Mouse (Mus musculus) midbrain, embryonic 13.5 days (tissue): Measurements from ENCODE around the gene Zfp113. TPM values are rescaled to one million over a fixed set of nuclear protein-coding genes. Genes with fewer than 3 reads are reported as not detected.
"Not testable (repeated sequence)": the region's sequence is repeated elsewhere in the genome, so short reads cannot be mapped to it uniquely, and the experiment has no call there.

ENCODE experiments used
- ATAC-seq: fragments of 200-750 bp; cut with Nextera tagmentation; 2 replicates; pipeline ENCODE4 v1.8.0; 2017; ENCODE audit warnings: mild to moderate bottlenecking, moderate TSS enrichment, moderate library complexity
- H3K27ac ChIP-seq: fragments of 300-500 bp; sonication (generic); 2 replicates; pipeline ENCODE4 v1.5.1; 2015; ENCODE audit warnings: inconsistent platforms, mild to moderate bottlenecking, moderate library complexity
- H3K27me3 ChIP-seq: fragments of 300-500 bp; sonication (generic); 2 replicates; pipeline ENCODE4 v1.6.1; 2015; ENCODE audit warnings: mild to moderate bottlenecking, inconsistent platforms
- H3K36me3 ChIP-seq: fragments of 300-500 bp; sonication (generic); 2 replicates; pipeline ENCODE4 v1.6.1; 2015; ENCODE audit warnings: mild to moderate bottlenecking, inconsistent platforms
- H3K4me1 ChIP-seq: fragments of 300-500 bp; sonication (generic); replicated peaks from 2 replicates; pipeline ENCODE4 v1.6.1; 2015; ENCODE audit warnings: inconsistent platforms
- H3K4me2 ChIP-seq: fragments of 300-500 bp; sonication (generic); replicated peaks from 2 replicates; pipeline ENCODE4 v1.6.1; 2015; ENCODE audit warnings: moderate library complexity, mild to moderate bottlenecking, inconsistent platforms
- H3K4me3 ChIP-seq: fragments of 300-500 bp; sonication (generic); replicated peaks from 2 replicates; pipeline ENCODE4 v1.5.1; 2015; ENCODE audit warnings: mild to moderate bottlenecking, inconsistent platforms
- H3K9ac ChIP-seq: fragments of 300-500 bp; sonication (generic); replicated peaks from 2 replicates; pipeline ENCODE4 v1.6.1; 2015; ENCODE audit warnings: mild to moderate bottlenecking, inconsistent platforms
- H3K9me3 ChIP-seq: fragments of 300-500 bp; sonication (generic); 2 replicates; pipeline ENCODE4 v1.6.1; 2016; ENCODE audit warnings: mild to moderate bottlenecking, inconsistent platforms
- WGBS: fragments of 180-500 bp; shearing (Covaris S2); methylation state at CpG from one replicate; pipeline ENCODE4 v1.1.7; 2015; 5-methylcytosine and 5-hydroxymethylcytosine counted together
- polyA plus RNA-seq: library from polyadenylated mRNA; unstranded; fragments of >200 nt; fragmentation: Nextera tagmentation; extraction: Ambion mirVana; gene quantifications from 2 replicates; pipeline ENCODE4 v1.2.1, GENCODE M21; 2015

Zfp113 gene
- polyA plus RNA-seq, 1 experiment from 2014 or later: 45.3 TPM

DNA sequence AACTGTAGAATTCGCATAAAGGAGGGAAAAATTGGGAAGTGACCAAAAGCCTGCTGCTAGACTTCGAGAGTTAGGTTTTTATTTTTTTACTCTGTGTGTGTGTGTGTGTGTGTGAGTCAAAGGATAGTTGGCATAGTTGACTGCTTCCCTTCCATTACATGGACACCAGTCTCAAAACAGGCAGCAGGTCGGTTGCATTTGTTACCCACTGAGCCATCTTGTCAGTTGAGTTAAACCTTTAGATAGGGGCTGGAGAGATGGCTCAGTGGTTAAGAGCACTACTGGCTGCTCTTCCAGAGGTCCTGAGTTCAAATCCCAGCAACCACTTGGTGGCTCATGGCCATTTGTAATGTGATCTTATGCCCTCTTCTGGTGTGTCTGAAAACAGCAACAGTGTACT is 37.5 kb downstream of the Zfp113 start:
- Histone ChIP-seq H3K27me3 (no peaks in the 10 kb centered on the region), H3K4me2 (peak overlapping the region; percentile 69), H3K4me1 (peaks cover 22% of the 10 kb centered on the region), H3K9me3 (no peaks in the 10 kb centered on the region), H3K27ac (peak overlapping the region; percentile 93; the same call in 1 of the 2 replicates), H3K4me3 (peak overlapping the region; percentile 58), H3K36me3 (peaks cover 26% of the 10 kb centered on the region), H3K9ac (peak overlapping the region; percentile 75)
- WGBS: 88% methylated on average over 3 of the region's 3 CpGs
- no peak for ATAC-seq

DNA sequence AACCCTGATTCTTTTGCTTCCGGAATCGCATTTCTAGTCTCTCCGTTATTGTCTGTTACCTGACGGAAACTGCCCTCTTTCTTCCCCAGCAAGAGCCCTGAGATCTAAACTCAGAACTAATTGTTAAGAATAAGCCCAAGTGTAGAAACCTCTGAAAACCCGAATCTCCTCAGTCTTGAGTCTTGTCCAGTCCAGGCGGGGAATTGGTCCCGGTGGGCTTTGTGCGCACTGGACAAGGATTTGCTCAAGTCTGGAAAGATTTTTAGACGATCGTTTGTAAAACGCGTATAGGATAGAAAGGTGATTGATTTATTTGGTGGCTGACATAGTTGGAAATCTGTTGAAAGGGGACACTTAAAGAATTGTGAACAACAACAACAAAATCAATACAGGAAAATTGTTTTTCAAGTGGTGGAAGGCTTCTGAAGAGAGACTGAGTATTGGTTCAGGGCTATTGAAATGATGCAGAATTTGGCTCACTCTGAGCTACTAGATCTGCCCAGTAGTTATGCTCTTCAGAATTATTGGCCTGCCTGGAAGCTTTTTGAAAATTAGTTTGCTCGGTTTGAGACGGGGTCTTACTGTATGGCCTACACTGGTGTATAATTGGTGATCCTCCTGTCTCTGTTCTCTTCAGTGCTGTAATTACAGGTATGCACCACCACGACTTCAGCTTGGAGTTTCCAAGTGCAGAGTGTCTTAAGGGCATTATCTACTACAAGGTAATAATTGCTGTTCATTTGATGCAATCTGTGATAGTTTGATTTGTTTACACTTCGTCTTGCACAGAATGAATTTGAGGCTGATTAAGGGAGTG is 38.1 kb downstream of the Zfp113 start:
- H3K9ac ChIP-seq: peak overlapping the region; percentile 75
- H3K27ac ChIP-seq: peak overlapping the region; percentile 93
- no peaks in the 10 kb centered on the region for H3K27me3 ChIP-seq
- peak overlapping the region; percentile 58 for H3K4me3 ChIP-seq
- peak; percentile 56 for ATAC-seq
- H3K4me1 ChIP-seq: peaks cover 22% of the 10 kb centered on the region
- no peaks in the 10 kb centered on the region for H3K9me3 ChIP-seq
- WGBS: 11% methylated on average over 16 of the region's 16 CpGs
- H3K36me3 ChIP-seq: peaks cover 21% of the 10 kb centered on the region
- peak overlapping the region; percentile 69 for H3K4me2 ChIP-seq

- Histone ChIP-seq H3K4me2 (peak within 1 kb of the TSS; percentile 69), H3K36me3 (peaks cover 17% of the 10 kb centered on the region), H3K9ac (peak within 1 kb of the TSS; percentile 75), H3K4me1 (peaks cover 22% of the 10 kb centered on the region), H3K9me3 (no peaks in the 10 kb centered on the region), H3K27ac (peak within 1 kb of the TSS; percentile 93), H3K27me3 (no peaks in the 10 kb centered on the region), H3K4me3 (peak within 1 kb of the TSS; percentile 58)
- WGBS: 7% methylated on average over 38 of the region's 38 CpGs
- peak; percentile 98 for ATAC-seq
Measured at GRCm38 (mm10) chr5:138116255-138117198, 39.0 kb downstream of the Zfp113 start, which contains the start of gene Zscan21. Gene Zscan21, plus strand, starts transcription at chr5:138116903.

DNA sequence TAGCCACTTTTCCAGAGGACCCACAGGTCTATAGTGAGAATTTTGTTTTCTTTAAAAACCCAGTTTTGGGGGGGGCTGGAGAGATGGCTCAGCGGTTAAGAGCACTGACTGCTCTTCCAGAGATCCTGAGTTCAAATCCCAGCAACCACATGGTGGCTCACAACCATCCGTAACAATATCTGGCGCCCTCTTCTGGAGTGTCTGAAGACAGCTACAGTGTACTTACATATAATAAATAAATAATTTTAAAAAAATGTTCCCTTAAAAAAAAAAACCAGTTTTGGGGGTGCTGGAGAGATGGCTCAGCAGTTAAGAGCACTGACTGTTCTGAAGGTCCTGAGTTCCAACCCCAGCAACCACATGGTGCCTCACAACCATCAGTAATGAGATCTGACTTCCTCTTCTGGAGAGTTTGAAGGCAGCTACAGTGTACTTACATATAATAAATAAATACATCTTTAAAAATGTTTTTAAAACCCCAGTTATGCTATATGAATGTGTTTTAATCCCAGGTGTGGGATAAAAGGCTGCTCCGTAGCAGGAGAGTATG is 45.6 kb downstream of the Zfp113 start:
- H3K36me3 ChIP-seq: peaks cover 14% of the 10 kb centered on the region
- H3K9me3 ChIP-seq, H3K4me1 ChIP-seq, H3K27me3 ChIP-seq, H3K4me2 ChIP-seq, H3K9ac ChIP-seq, ATAC-seq, H3K27ac ChIP-seq, H3K4me3 ChIP-seq: not testable (repeated sequence)
- WGBS: 72% methylated on average over 4 of the region's 4 CpGs

DNA sequence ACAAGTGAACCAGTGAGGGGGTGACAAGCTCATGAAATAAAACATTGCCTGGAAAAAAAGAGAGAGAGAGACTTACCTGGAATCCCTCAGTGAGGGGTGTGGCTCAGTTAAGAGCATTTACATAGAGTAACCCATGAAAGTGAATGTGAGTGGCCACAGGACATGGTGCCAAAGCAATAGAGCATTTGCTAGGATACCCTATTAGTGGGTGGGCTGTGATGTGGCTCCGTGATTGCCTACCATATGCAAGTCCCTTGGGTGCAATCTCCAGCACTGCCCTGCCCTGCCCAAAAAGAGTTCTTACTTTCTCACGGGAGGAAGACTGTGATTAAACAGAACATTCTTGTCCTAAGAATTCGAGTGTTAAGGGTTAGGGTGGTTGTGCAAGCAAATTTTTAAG is 48.4 kb downstream of the Zfp113 start:
- Histone ChIP-seq H3K36me3 (peaks cover 42% of the 10 kb centered on the region), H3K9me3 (no peaks in the 10 kb centered on the region), H3K4me2 (no peak overlapping the region), H3K27me3 (no peaks in the 10 kb centered on the region), H3K9ac (no peak overlapping the region), H3K4me1 (no peaks in the 10 kb centered on the region), H3K4me3 (no peak overlapping the region), H3K27ac (no peak overlapping the region)
- WGBS: 63% methylated on average over 3 of the region's 3 CpGs
- ATAC-seq: no peak

DNA sequence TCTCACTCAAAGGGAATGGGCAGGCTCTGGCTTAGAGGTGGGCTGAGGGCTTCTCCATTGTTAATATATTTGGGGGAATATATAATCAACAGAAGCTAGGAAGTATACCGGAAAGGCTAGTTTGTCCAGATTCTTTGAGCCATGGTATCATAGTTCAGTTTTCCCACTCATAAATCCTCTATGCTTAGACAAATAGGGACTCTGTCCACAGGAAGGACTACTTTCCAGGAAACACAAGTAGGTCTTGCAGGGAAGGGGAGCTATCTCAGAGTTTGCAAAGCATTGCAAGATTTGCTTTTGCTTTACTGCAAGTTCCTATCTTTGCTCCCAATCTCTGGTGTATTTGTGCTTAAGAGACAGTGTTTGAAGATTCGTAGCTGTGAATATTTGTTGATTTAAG is 50.6 kb downstream of the Zfp113 start:
- Histone ChIP-seq H3K36me3 (peaks cover 63% of the 10 kb centered on the region), H3K9me3 (no peaks in the 10 kb centered on the region)
- 94% methylated on average over 2 of the region's 2 CpGs for WGBS

GRCm38 (mm10) chr5:138094474-138094873 is 61.1 kb downstream of the Zfp113 start:
- H3K4me3 ChIP-seq: no peak overlapping the region
- no peaks in the 10 kb centered on the region for H3K27me3 ChIP-seq
- no peak overlapping the region for H3K4me2 ChIP-seq
- H3K9me3 ChIP-seq: no peaks in the 10 kb centered on the region
- no peak overlapping the region for H3K27ac ChIP-seq
- WGBS: 95% methylated on average over 6 of the region's 6 CpGs
- no peak for ATAC-seq
- no peak overlapping the region for H3K9ac ChIP-seq
- H3K36me3 ChIP-seq: peaks cover 67% of the 10 kb centered on the region
- H3K4me1 ChIP-seq: no peaks in the 10 kb centered on the region

More for the DNA sequence above, 50.6 kb downstream of the Zfp113 start:
- Histone ChIP-seq H3K27ac (no peak overlapping the region), H3K4me3 (no peak overlapping the region), H3K4me2 (no peak overlapping the region), H3K9ac (no peak overlapping the region), H3K4me1 (no peaks in the 10 kb centered on the region), H3K27me3 (no peaks in the 10 kb centered on the region)
- ATAC-seq: no peak

DNA sequence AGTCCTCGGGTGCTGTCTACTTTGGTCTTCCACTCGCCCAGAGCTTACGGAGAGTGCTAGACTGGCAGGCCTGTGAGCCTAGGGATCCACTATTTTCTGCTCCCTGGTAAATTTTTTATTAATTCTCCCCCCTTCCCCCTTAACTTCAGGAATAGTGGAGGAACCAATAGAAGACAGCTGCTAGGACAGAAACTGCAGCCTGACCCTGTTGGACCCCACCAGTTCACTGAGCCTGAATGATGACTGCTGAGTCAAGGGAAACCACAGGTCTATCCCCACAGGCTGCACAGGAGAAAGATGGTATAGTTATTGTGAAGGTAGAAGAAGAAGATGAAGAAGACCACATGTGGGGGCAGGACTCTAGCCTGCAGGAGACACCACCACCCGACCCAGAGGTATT is 62.8 kb downstream of the Zfp113 start:
- H3K4me1 ChIP-seq: peaks cover 10% of the 10 kb centered on the region
- no peaks in the 10 kb centered on the region for H3K27me3 ChIP-seq
- peaks cover 65% of the 10 kb centered on the region for H3K36me3 ChIP-seq
- no peaks in the 10 kb centered on the region for H3K9me3 ChIP-seq
- no peak for ATAC-seq
- no peak overlapping the region for H3K4me3 ChIP-seq
- WGBS: 97% methylated on average over 4 of the region's 4 CpGs
- H3K9ac ChIP-seq: no peak overlapping the region
- H3K27ac ChIP-seq: no peak overlapping the region
- no peak overlapping the region for H3K4me2 ChIP-seq

DNA sequence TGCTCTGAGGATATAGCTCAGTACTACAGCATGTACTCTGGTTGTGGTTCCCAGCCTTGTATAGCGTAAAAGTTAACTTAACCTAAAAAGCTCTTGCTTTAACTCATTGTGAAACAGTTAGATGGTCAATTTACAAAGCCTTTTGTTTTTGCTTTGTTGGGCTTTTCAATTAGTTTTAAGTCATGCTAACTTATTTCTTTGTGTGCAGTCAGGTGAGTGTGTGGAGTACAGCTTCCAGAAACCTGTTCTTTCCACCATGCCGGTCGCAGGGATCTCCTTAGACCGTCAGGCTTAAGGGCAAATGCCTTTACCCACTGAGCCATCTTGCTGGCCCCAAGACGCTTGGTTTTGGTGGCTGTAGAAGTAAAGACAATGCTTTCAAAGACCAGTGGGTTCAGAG is 64.8 kb downstream of the Zfp113 start:
- H3K4me3 ChIP-seq: no peak overlapping the region
- 88% methylated on average over 5 of the region's 5 CpGs for WGBS
- H3K27ac ChIP-seq: no peak overlapping the region
- no peak for ATAC-seq
- H3K4me2 ChIP-seq: no peak overlapping the region
- H3K27me3 ChIP-seq: no peaks in the 10 kb centered on the region
- peaks cover 45% of the 10 kb centered on the region for H3K36me3 ChIP-seq
- no peak overlapping the region for H3K9ac ChIP-seq
- no peaks in the 10 kb centered on the region for H3K9me3 ChIP-seq
- peaks cover 30% of the 10 kb centered on the region for H3K4me1 ChIP-seq

GRCm38 (mm10) chr5:138090271-138090670 is 65.3 kb downstream of the Zfp113 start:
- no peak for ATAC-seq
- no peaks in the 10 kb centered on the region for H3K27me3 ChIP-seq
- 82% methylated on average over 3 of the region's 3 CpGs for WGBS
- H3K27ac ChIP-seq: no peak overlapping the region
- no peak overlapping the region for H3K4me2 ChIP-seq
- peaks cover 30% of the 10 kb centered on the region for H3K4me1 ChIP-seq
- no peak overlapping the region for H3K9ac ChIP-seq
- peaks cover 42% of the 10 kb centered on the region for H3K36me3 ChIP-seq
- H3K4me3 ChIP-seq: no peak overlapping the region
- H3K9me3 ChIP-seq: no peaks in the 10 kb centered on the region
